Mouse (Mus musculus): ENCODE measurements around the gene Cemip. TPM values are rescaled to one million over a fixed set of nuclear protein-coding genes. Genes with fewer than 3 reads are reported as not detected.

The Cemip gene
- polyA plus RNA-seq (2017; shearing (Covaris generic)) = 0.12 TPM

DNA sequence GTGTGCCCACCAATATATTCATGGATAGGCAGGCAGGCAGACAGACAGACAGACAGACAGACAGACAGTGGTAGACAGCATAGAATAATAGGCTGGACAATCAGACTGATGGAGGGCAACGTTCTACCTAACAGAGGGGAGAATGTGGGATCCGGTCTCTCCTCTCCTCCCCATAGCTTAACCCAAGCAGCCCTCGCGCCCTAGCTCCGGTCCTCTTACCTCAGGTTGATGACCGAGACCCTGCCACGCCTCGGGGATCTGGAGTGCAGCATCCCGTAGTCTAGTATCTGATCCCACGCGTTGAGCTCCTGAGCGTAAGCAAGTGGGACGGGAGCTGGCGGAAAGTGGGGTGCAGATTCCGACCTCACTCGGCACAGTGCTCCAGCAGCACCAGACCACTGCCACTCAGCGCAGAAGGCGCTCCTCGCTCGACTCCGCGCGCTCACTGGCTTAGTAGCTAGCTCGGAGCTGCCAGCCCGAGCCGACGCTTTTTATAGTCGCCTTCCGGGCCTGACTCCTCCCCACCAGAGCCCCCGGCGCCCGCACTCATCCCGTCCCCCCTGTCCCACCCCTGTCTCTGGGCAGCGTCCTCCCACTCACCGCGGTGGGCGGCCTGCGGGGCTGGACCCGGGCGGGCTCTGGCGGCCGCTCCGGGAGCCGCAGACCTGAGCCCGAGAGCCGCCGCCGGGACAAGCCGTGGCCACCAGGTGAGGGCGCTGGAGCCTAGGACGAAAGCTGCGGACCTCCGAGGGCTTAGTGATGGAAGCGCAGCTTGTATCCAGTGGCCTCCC, at the start of gene Cemip:
Cemip (minus strand) TSS at position 464 of the 791 bp plus-strand sequence.

DNA sequence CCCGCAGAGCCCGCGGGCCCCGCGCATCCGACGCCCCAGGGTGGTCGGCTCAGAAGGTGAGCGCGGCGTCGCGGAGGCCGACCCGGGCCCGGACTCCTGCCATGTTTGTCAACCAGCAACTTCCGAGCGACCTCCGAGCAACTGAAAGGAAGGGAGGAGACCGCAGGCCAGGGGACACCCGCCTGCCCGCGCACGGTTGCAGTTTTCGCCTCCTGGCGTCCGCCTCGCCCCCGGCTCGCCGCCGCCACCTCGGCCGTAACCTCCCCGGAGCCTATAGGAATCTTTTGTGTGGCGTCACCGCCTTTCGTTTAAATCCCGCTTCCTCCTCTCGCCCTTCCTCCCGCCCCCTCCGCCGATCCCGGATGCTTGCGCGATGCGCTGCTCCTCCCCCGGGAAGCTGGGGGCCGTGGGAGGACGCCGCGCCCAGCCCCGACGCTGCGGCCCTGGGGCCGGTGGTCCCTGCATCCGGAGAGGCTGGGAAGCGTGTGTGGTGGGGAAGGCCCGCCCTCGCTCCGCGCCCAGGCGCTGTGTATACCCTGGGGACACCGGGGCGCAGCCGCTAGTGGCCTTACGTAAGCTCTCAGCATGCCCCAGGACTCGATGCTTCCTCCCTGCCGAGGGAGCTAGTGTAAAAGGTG, 202.2 kb downstream of the Cemip start, which contains the start of the genes Tlnrd1 and Mesd:
Tlnrd1 (minus strand) TSS at position 285 of the 638 bp plus-strand sequence.
Mesd (plus strand) TSS at position 446 of the 638 bp plus-strand sequence.

Other genes starting within 250 kb of the Cemip start
- 4.0 TPM for gene Tlnrd1, start 202.2 kb downstream of the Cemip start, polyA plus RNA-seq (2017; shearing (Covaris generic))
- 42.1 TPM for gene Mesd, start 202.0 kb downstream of the Cemip start, polyA plus RNA-seq (2017; shearing (Covaris generic))
- 38.9 TPM for gene Abhd17c, start 65.4 kb upstream of the Cemip start, polyA plus RNA-seq (2017; shearing (Covaris generic))